In genomic region chrX:73227914-73228605, GRCm38 (mm10) we compare ENCODE assay signal across 8 mouse cellular contexts. TPM values are rescaled to one million over a fixed set of nuclear protein-coding genes. Genes with fewer than 3 reads are reported as not detected.
DNase-seq lines count a peak whose midpoint lies in the region; ATAC-seq lines count a peak whose summit lies in the region.

F8a (plus strand) TSS chrX:73228291.

- intact Hi-C loops in left cerebral cortex, postnatal 10 days (cut with DNase I) = loop anchor here (5.0 kb wide), 1 partner anchor 166 kb away; the partner anchor contains the start of gene Pnma3

- peak; percentile 85 for ATAC-seq in inflammation-experienced regulatory T-cells, adult 6 months
- ATAC-seq in megakaryocyte progenitor cell, adult 5-6 weeks (replicated peaks; ENCODE audit: poor library complexity) = peak; percentile 92

- peak; percentile 87 to 95 for DNase-seq in adrenal gland, adult (ENCODE audit: inconsistent age in 2 of 2, low spot score in 1 of 2)
- DNase-seq in embryo, embryonic 10 days (ENCODE audit: low spot score) = peak; percentile 86
- peak; percentile 67 for DNase-seq in gastrocnemius, postnatal 10 days
- peak; percentile 60 to 83 for DNase-seq in left cerebral cortex, postnatal 10 days (ENCODE audit: extremely low spot score in 1 of 2, low spot score in 2 of 2)
- DNase-seq in right cerebral cortex, postnatal 10 days (ENCODE audit: low spot score in 2 of 2) = peak; percentile 79 to 87
- peak; percentile 79 for DNase-seq in urinary bladder, postnatal 14 days (ENCODE audit: low spot score)

RNA-seq across cellular contexts. Expression of gene F8a, which starts in this region (rescaled TPM):
- 1 to 10 TPM; 7.5 to 8.2 TPM for total RNA-seq in gastrocnemius, postnatal 10 days (2021)
- 1 to 10 TPM; 1.5 to 2.1 (median 1.8) TPM for polyA plus RNA-seq in inflammation-experienced regulatory T-cells, adult 6 months (2017; shearing (Covaris generic))
- total RNA-seq in left cerebral cortex, postnatal 10 days (2021) = 10 to 100 TPM; 14.3 to 15.1 TPM
- total RNA-seq in megakaryocyte progenitor cell, adult 5-6 weeks (2015) = 4.1 and 5.6 TPM in 2 replicates
- total RNA-seq in megakaryocyte progenitor cell, adult 5-6 weeks (2017) = 2.6 and 2.8 TPM in 2 replicates

Comparison
In these comparisons a context has a peak if more than half of its experiments do, and no peak if none do; other contexts are left out.
1. Peak in every context shown above with its lines: DNase-seq and ATAC-seq.